Mouse (Mus musculus): Measurements from ENCODE around the gene Vps45.

GRCm38 (mm10) chr3:95999308-96000079, 58.8 kb downstream of the Vps45 start:
- TF ChIP-seq ZC3H11A (IDR thresholded peaks at IDR 0.05; ENCODE audit: low read depth, low read length) (no peak), EP300 (IDR thresholded peaks at IDR 0.05; ENCODE audit: low read depth in 1 of 2, low read length in 2 of 2) (peak in 1 of 2 experiments; percentile 57; a peak in 2 of 4 replicates), MAX (IDR thresholded peaks at IDR 0.05; ENCODE audit: low read length) (no peak; the same call in 1 of the 2 replicates), MYB (IDR thresholded peaks at IDR 0.05; ENCODE audit: low read depth, low read length) (no peak), NELFE (IDR thresholded peaks at IDR 0.05; ENCODE audit: low read depth, low read length) (no peak), ZNF384 (IDR thresholded peaks at IDR 0.05; ENCODE audit: low read depth, low read length) (no peak), CTCF (IDR thresholded peaks at IDR 0.05 in 2 of 3, conservative IDR thresholded peaks at IDR 0.05 in 1 of 3; ENCODE audit: control insufficient read depth in 1 of 3, insufficient read depth in 1 of 3, low read depth in 2 of 3, low read length in 3 of 3, poor library complexity in 1 of 3, severe bottlenecking in 1 of 3) (no peak), CHD2 (IDR thresholded peaks at IDR 0.05; ENCODE audit: low read length) (no peak), E2F4 (IDR thresholded peaks at IDR 0.05; ENCODE audit: borderline replicate concordance, low read depth, low read length) (no peak), USF1 (IDR thresholded peaks at IDR 0.05; ENCODE audit: low read depth, low read length) (peak; percentile 78), TAL1 (IDR thresholded peaks at IDR 0.05; ENCODE audit: low read length) (peak; percentile 72), MXI1 (IDR thresholded peaks at IDR 0.05; ENCODE audit: low read depth, low read length) (no peak), JUND (IDR thresholded peaks at IDR 0.05; ENCODE audit: low read depth, low read length) (no peak), POLR2A (IDR thresholded peaks at IDR 0.05; ENCODE audit: control insufficient read depth in 1 of 2, insufficient read depth in 1 of 2, low read depth in 1 of 2, low read length in 2 of 2, poor library complexity in 1 of 2) (no peak)
